Mouse (Mus musculus): ENCODE measurements around the gene Myt1l. TPM values are rescaled to one million over a fixed set of nuclear protein-coding genes. Genes with fewer than 3 reads are reported as not detected.

Myt1l gene
- total RNA-seq, 4 experiments from 2014 or later: 0.06 TPM; not detected in 3

DNA sequence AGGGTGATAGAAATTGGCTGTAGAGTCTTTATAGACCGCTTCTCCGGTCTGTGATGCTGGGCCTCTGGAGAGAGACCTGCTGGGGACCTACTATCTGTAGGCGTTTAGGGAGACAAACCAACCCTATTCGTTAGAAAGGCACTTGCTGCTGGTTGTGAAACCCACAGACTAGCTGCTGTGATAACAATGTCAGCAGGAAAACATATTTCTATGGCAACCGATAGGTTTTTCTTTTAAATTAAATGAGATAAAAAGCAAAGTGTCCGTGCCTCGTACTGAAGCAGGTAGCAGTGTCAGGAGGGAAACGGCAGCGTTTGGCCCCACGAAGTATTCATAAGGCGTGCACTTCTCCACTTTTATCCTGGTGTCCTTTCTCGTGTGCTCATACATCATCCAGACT is 127.5 kb downstream of the Myt1l start:
- no peak for DNase-seq (ENCODE audit: low spot score)

GRCm38 (mm10) chr12:29657061-29657460 is 128.9 kb downstream of the Myt1l start:
- DNase-seq (ENCODE audit: low spot score): no peak

DNA sequence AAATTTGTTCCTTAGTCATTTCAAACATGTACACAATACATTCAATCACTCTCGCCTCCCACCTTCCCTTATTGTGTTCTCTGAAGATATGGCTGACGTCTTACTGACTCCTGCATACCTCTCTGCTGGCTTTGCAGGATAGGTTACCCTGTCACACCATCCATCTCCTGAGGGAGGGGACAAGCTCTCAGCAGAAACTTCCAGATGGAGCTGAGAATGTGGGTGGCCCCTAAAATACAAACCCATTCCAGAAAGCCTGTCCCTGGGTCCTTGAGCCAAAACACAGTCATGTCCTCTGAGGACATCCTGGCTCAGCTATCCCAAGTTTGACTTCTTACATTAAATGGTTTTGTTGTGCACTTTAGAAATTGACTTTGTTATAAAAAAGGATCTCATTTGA is 129.7 kb downstream of the Myt1l start:
- no peak for DNase-seq (ENCODE audit: low spot score)

DNA sequence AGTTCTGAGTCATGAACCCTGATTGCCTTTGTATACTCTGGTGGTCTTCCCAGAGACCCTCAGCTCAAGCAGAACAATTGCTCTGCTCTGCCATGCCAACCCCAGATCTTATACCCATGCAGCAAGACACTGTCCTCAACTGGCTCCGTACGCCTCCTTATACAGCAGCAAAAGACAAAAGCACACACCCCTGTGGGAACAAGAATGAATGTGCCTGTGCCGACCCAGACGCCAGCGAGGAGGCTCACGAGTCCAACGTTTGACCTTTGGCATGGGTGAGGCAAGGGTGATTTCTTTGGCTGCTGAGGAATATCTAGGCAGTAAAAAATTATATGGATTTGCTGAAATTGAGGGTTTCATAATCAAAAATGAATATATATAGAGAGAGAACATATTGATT is 143.8 kb downstream of the Myt1l start:
- DNase-seq (ENCODE audit: low spot score): no peak

DNA sequence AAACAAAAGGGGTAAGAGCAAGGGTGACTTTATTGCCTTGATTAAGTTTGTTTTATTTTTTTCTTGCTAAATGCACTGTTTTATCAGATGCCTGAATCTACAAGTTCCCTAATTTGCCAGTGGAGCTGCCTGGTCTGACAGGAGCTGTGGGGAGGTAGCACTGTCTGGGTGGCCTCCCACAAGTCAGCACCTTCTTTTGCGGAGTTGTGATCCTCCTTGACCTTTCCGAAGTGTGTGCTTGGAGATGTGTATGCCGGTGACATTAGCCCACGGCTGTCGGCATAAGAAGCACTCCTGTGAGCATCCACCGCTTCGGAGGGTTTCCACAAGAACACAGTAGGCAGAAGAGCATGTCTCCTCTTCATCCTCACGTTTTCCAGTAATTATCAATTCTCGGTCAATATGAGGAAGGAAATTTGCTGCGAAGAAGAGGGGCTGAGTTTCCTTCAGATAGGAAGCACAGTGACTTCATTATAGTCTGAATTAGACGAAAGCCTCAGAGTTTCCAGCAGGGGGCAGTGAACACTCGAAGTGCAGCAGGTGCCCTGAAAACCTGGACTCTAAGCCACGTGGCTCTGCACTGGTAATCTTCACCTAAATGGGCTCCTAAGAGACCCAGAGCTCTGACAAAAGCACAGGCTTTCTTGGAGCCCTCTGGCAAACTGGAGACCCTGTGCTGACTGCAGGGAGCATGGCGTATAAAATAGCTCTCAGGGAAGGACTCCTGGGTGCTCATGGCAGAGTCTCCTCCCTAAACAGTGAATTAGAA is 147.6 kb downstream of the Myt1l start:
- DNase-seq (ENCODE audit: low spot score): peak; percentile 54

- DNase-seq (ENCODE audit: low spot score): no peak
Measured at GRCm38 (mm10) chr12:29682384-29682783, 154.2 kb downstream of the Myt1l start.

- DNase-seq (ENCODE audit: low spot score): no peak
Measured at GRCm38 (mm10) chr12:29682946-29683345, 154.8 kb downstream of the Myt1l start.

DNA sequence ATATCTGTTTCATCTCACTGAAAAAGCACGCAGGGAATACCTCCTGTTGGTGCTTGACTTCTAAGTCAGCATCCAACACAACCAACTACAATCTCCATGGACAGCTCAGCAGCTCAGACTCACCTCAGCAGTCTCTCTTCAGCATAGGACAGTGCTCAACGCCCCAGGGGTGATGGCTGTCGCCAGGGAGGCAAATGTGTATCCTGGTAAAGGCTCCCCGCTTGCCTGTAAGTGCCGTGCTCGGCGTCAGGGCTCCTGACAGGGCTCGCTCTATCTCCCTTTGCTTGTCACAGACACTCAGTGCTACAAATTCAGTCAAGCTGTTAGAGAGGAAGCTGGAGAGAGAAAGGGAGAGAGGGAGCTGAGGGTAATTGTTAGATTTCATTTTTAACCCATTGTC is 158.1 kb downstream of the Myt1l start:
- no peak for DNase-seq (ENCODE audit: low spot score)

- DNase-seq (ENCODE audit: low spot score): no peak
Measured at GRCm38 (mm10) chr12:29691566-29691965, 163.4 kb downstream of the Myt1l start.

DNA sequence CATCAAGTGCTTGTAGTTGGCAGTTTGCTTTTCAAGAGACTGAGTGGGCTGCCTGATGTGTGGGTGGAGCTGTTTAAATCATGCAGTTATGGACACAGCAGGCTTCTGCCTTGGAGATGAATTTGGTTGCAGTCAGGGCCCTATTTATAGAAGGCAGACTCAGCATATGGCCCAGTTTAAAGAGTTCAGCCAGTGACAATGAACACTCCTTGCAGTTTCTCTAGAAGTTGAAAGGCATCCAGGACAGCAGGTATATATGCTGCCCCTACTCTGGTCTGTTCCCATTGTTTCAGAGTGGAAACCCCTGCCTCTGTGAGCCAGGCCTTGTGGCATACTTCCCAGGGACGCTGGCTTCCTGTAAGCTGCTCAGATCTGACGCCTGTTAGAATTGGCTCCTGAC is 167.0 kb downstream of the Myt1l start:
- no peak for DNase-seq (ENCODE audit: low spot score)

DNA sequence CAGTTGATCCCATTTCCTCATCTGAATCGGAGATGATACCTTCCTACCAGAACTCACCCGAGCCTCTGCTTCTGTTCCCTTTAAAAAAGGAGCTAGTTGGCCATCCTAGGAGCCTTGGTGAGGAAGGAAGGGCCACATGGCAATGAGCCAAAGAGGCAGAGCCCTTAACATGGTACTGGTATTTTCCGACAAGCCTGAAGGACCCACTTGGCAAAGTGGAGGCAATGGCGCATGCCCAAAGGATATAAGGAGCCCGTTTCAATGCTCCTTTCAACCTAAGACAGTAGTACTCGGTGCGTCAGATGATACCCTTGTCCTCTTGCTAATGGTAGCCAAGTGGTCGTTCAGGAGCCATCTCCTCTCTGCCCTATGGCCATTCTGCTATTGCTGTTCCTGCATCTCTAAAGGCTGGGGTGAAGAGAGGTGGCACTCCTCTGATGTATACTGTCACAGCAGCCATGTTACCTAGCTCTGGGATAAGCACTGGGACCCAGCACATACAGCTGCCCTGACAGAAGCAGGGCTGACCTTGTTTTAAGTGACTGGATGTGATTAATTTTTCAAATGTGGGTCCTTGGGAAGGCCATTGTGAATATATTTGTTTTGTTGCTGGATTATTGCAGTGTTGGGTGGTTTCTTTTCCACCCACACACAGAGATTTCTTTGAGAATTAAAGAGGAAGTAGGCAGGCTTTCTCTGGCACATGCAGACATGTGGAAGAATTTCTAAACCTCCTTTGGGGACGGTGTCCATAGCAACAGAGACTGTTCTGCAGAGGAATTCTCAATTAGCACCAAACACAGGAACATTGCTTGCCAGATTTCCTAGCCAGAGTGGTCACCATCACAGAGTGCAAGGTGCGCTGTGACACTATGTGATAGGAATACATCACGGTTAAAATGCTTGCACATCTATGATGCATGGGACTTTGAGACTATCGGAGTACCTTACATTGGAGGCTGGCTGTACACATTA is 169.6 kb downstream of the Myt1l start:
- DNase-seq (ENCODE audit: low spot score): peak; percentile 64

- DNase-seq (ENCODE audit: low spot score): no peak
Measured at GRCm38 (mm10) chr12:29698541-29698940, 170.4 kb downstream of the Myt1l start.

DNA sequence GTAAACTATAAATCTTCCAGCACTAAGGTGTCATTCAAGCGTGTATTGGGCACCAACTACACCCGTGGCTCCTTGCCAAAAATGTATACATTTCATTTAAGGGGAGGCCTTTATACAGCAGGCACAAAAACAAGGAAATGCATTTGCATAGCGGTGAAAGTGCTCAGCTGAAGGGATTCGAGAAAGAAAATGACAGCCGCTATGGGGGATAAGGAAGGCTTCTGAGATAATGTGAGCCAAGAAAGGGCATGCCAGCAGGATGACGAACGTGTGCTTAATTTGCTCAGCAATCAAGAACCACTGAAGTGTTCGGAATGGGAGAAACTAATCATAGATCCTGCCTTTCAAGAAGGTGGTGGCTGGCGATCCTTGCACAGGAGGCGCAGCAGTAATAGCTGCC is 170.8 kb downstream of the Myt1l start:
- DNase-seq (ENCODE audit: low spot score): no peak

GRCm38 (mm10) chr12:29699386-29699785 is 171.2 kb downstream of the Myt1l start:
- DNase-seq (ENCODE audit: low spot score): no peak

GRCm38 (mm10) chr12:29700026-29700425 is 171.8 kb downstream of the Myt1l start:
- no peak for DNase-seq (ENCODE audit: low spot score)

- no peak for DNase-seq (ENCODE audit: low spot score)
Measured at GRCm38 (mm10) chr12:29701076-29701475, 172.9 kb downstream of the Myt1l start.

DNA sequence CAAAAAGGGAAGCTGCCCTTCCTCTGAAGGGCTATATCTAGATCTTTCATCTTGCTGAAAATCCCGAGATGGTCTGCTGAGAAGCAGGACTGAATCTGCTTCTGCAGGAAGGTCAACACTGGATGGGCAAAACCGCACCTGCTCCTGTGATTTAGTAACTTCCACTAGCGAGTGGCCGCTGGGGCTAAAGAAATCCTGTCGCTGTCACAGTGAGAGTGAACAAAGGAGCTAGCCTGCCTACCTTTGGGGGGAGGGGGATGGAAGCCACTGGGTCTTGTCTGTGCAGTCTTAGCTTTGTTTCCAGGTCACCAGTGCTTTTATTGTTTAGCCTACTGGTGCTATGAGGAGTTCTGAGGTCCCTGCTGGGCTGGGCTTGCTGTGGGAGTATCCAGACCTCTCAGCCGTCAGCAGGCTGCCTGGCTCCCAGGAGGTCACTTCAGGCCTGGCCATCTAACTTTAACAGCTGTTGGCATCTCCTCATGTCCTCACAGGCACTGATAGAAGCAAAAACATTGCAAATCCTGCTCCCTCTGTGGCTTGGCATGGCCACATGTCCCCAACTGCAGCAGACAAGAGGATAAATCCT is 173.6 kb downstream of the Myt1l start:
- peak; percentile 54 for DNase-seq (ENCODE audit: low spot score)

DNA sequence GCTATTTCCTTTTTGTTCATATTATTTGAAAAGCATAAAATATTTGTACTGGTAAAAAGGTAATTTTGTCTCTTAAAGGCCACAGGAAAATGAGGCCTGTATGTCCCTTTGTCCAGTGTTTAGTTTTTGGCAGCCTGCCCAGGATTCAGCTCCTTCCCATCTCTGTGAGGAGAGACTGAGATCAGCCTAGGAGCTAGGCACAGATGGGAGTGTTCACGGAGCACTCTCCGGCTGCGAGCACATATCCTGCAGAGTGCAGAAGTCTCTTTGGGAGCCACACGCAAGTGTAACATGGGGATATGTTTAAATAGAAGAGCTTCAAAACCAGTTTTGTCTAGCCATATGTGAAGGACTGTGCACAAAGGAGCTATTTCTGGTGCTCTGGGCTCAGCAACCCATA is 174.4 kb downstream of the Myt1l start:
- DNase-seq (ENCODE audit: low spot score): peak; percentile 62

GRCm38 (mm10) chr12:29703541-29703940 is 175.4 kb downstream of the Myt1l start:
- DNase-seq (ENCODE audit: low spot score): no peak

DNA sequence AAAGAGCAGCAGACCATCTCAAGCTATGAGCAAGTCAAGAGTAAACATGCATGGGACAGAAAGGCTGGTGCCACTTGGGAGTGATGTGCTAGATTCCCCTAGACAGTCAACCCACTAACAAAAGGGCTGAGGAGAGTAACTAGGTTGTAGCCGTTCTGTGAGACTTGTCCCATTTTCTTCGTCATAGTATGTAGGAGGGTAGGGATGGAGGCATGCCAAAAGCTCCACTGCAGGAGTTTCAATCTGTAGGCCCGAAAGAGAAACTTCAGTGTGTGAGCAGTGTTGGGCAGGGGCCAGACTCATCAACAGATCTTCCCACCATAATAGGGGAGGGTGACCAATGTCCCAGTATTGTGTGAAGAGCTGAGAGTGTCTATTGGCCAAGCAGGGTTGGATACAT is 178.9 kb downstream of the Myt1l start:
- DNase-seq (ENCODE audit: low spot score): no peak

DNA sequence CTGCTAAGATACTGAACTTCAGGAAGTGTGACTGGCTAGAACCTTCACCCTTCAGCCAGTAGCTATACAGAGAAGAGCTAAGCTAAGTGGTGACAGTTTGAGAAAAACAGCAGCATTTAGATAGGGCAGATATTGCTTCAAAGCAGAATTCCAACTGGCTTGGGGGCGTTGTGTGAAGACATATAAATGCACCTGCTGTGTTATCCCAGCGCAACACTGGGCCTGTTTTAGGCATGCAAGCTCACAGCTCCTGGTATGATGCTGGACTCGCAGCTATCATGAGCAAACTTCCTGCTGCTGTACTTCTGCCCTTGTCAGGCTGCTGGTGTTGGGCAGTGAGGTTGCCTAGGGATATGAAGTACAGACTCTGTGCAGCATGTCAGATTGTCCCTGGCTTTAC is 180.0 kb downstream of the Myt1l start:
- no peak for DNase-seq (ENCODE audit: low spot score)

Measured in heart, adult 8-10 months (tissue).